ENCODE assay signal across 12 mouse cellular contexts in genomic region chr5:148968958-148969576, GRCm38 (mm10). TPM values are rescaled to one million over a fixed set of nuclear protein-coding genes. Genes with fewer than 3 reads are reported as not detected.
A peak's percentile ranks its signal among the peaks of the same experiment; 100 is the strongest.
DNase-seq lines count a peak whose midpoint lies in the region; ATAC-seq and TF ChIP-seq lines count a peak whose summit lies in the region.
"Had no signal": no experiment of that assay in that cellular context is flagged by ENCODE, and none has a peak within 500 bp of the region (broad histone marks: within the 10 kb centered on the region; RNA-seq: fewer than 3 reads in every experiment).

No protein-coding gene starts in this region.

- no peaks in the 10 kb centered on the region for H3K36me3 ChIP-seq in kidney, embryonic 15.5 days
- no peaks in the 10 kb centered on the region for H3K36me3 ChIP-seq in small intestine, adult 2 months (ENCODE audit: control insufficient read depth, insufficient read depth, low read length)
- H3K36me3 ChIP-seq: liver, embryonic 13.5 days; midbrain, embryonic 10.5 days had no signal

- 0 out of 2 replicates have a peak overlapping the region, but pooled peaks have one; percentile 32 for H3K4me2 ChIP-seq in kidney, embryonic 15.5 days
- H3K4me2 ChIP-seq: liver, embryonic 13.5 days had no signal

- H3K27ac ChIP-seq in kidney, embryonic 15.5 days, result peak overlapping the region; percentile 86
- peak overlapping the region; percentile 43; the same call in 1 of the 2 replicates for H3K27ac ChIP-seq in small intestine, adult 2 months (ENCODE audit: insufficient read depth, low read depth, low read length)

- no peaks in the 10 kb centered on the region for H3K9me3 ChIP-seq in kidney, embryonic 15.5 days (replicated peaks)
- H3K9me3 ChIP-seq: liver, embryonic 13.5 days; midbrain, embryonic 10.5 days had no signal

- ATAC-seq in kidney, embryonic 15.5 days (replicated peaks; ENCODE audit: low FRiP score), result peak; percentile 24; the same call in 1 of the 2 replicates
- no peak for ATAC-seq in activated CD4-positive, CD25-positive, alpha-beta regulatory T cell, adult 4 months

- no peaks in the 10 kb centered on the region for H3K27me3 ChIP-seq in kidney, embryonic 15.5 days
- no peaks in the 10 kb centered on the region for H3K27me3 ChIP-seq in small intestine, adult 2 months (ENCODE audit: control insufficient read depth, insufficient read depth, low read length)
- H3K27me3 ChIP-seq: liver, embryonic 13.5 days had no signal

- no peak for TF ChIP-seq POLR2A in small intestine, adult 2 months (IDR thresholded peaks at IDR 0.05; ENCODE audit: low read depth, low read length)

- DNase-seq in embryo, embryonic 10.5 days (ENCODE audit: low spot score), result peak; percentile 39
- no peak for DNase-seq in embryo, embryonic 9.5 days (ENCODE audit: extremely low spot score)
- DNase-seq in kidney, adult 18-20 months, result peak; percentile 46
- no peak for DNase-seq in kidney, adult 11 months
- DNase-seq in spleen, postnatal 4 days (ENCODE audit: low spot score in 2 of 2), result no peak
- DNase-seq: cerebellum, postnatal 14 days; layer of hippocampus, adult 9-11 months; liver, embryonic 13.5 days had no signal

- no peak overlapping the region for H3K9ac ChIP-seq in kidney, embryonic 15.5 days
- H3K9ac ChIP-seq: liver, embryonic 13.5 days had no signal

- no peak overlapping the region for H3K4me3 ChIP-seq in kidney, embryonic 15.5 days (replicated peaks)
- H3K4me3 ChIP-seq in small intestine, adult 2 months (ENCODE audit: low read depth, low read length), result no peak overlapping the region
- H3K4me3 ChIP-seq: liver, embryonic 13.5 days; midbrain, embryonic 10.5 days had no signal

- peaks cover 51% of the 10 kb centered on the region for H3K4me1 ChIP-seq in kidney, embryonic 15.5 days
- H3K4me1 ChIP-seq in small intestine, adult 2 months (ENCODE audit: control insufficient read depth, insufficient read depth, insufficient read length, low read length), result peaks cover 17% of the 10 kb centered on the region; the same call in 1 of the 2 replicates

- WGBS in kidney, embryonic 15.5 days, result 35% methylated on average over 7 of the region's 7 CpGs
- WGBS in small intestine, adult 2 months, result 35% methylated on average over 7 of the region's 7 CpGs

- no peak for TF ChIP-seq CTCF in small intestine, adult 2 months (IDR thresholded peaks at IDR 0.05; ENCODE audit: extremely low read depth, insufficient read length, insufficient replicate concordance, low read depth, low read length)

RNA-seq across cellular contexts. Expression of gene Gm42791, which starts 25.9 kb away (rescaled TPM):
- polyA plus RNA-seq in kidney, embryonic 15.5 days (2015; fragmentation: Nextera tagmentation; extraction: Ambion mirVana), result 3.2 TPM in 1 of 2 replicates, not detected in the other
- not detected in 2 replicates for polyA plus RNA-seq in small intestine, adult 2 months (2012; rRNA removed)
- polyA plus RNA-seq in activated CD4-positive, CD25-positive, alpha-beta regulatory T cell, adult 4 months (2017; shearing (Covaris generic)), result not detected

RNA-seq across cellular contexts. Expression of gene Katnal1, which starts 39.9 kb away (rescaled TPM):
- 10.1 and 13.7 TPM in 2 replicates for polyA plus RNA-seq in kidney, embryonic 15.5 days (2015; fragmentation: Nextera tagmentation; extraction: Ambion mirVana)
- polyA plus RNA-seq in small intestine, adult 2 months (2012; rRNA removed), result 0.69 and 0.82 TPM in 2 replicates
- polyA plus RNA-seq in activated CD4-positive, CD25-positive, alpha-beta regulatory T cell, adult 4 months (2017; shearing (Covaris generic)), result 1 to 10 TPM; 2.9 to 4.3 TPM

Comparison
In these comparisons a context has a peak if more than half of its experiments do, and no peak if none do; other contexts are left out.
1. DNase-seq: peak in embryo, embryonic 10.5 days (single experiment) and kidney, adult 18-20 months (single experiment); none in embryo, embryonic 9.5 days (single experiment), kidney, adult 11 months (single experiment) and spleen, postnatal 4 days (0 of 2).